Mouse (Mus musculus) midbrain, postnatal 0 days (tissue): ENCODE results near the gene Slc16a8. TPM values are rescaled to one million over a fixed set of nuclear protein-coding genes. Genes with fewer than 3 reads are reported as not detected.
A peak's percentile ranks its signal among the peaks of the same experiment; 100 is the strongest.

Experiments used
- ATAC-seq: fragments of 200-750 bp; cut with Nextera tagmentation; 2 replicates; pipeline ENCODE4 v1.8.0; 2017; ENCODE audit warnings: moderate number of reproducible peaks, mild to moderate bottlenecking, moderate TSS enrichment, moderate library complexity; ENCODE audit not compliant: low FRiP score
- DNase-seq: peaks from one replicate; pipeline ENCODE4 v3.0.0-alpha.2; 2015; ENCODE audit warnings: low spot score
- H3K27ac ChIP-seq: fragments of 300-500 bp; sonication (generic); 2 replicates; pipeline ENCODE4 v1.5.1; 2014; ENCODE audit warnings: low read depth, mild to moderate bottlenecking, low read length, mixed read lengths
- H3K27me3 ChIP-seq: fragments of 300-500 bp; sonication (generic); 2 replicates; pipeline ENCODE4 v1.6.1; 2014; ENCODE audit warnings: low read length, control low read depth, mixed read lengths; ENCODE audit not compliant: insufficient read depth
- H3K36me3 ChIP-seq: fragments of 300-500 bp; sonication (generic); 2 replicates; pipeline ENCODE4 v1.6.1; 2014; ENCODE audit warnings: low read length, control low read depth, mixed read lengths; ENCODE audit not compliant: insufficient read depth
- H3K4me1 ChIP-seq: fragments of 300-500 bp; sonication (generic); 2 replicates; pipeline ENCODE4 v1.6.1; 2014; ENCODE audit warnings: mild to moderate bottlenecking, control low read depth, antibody characterized with exemption, low read length, mixed read lengths; ENCODE audit not compliant: insufficient read depth
- H3K4me2 ChIP-seq: fragments of 300-500 bp; sonication (generic); 2 replicates; pipeline ENCODE4 v1.6.1; 2014; ENCODE audit warnings: low read depth, mild to moderate bottlenecking, low read length, mixed read lengths; ENCODE audit not compliant: poor library complexity, severe bottlenecking
- H3K4me3 ChIP-seq: fragments of 300-500 bp; sonication (generic); 2 replicates; pipeline ENCODE4 v1.5.1; 2014; ENCODE audit warnings: low read depth, mild to moderate bottlenecking, low read length, moderate library complexity
- H3K9ac ChIP-seq: fragments of 300-500 bp; sonication (generic); replicated peaks from 2 replicates; pipeline ENCODE4 v1.6.1; 2014; ENCODE audit warnings: mild to moderate bottlenecking, low read length, moderate library complexity, mixed read lengths; ENCODE audit not compliant: poor library complexity, severe bottlenecking
- H3K9me3 ChIP-seq: fragments of 300-500 bp; sonication (generic); 2 replicates; pipeline ENCODE4 v1.6.1; 2016; ENCODE audit warnings: low read length, control low read depth
- CTCF ChIP-seq: IDR thresholded peaks from 2 replicates; pipeline ENCODE4 v1.5.1; 2016; ENCODE audit warnings: antibody characterized with exemption, mild to moderate bottlenecking
- WGBS: fragments of 180-500 bp; shearing (Covaris S2); extraction: QIAGEN DNeasy Blood & Tissue Kit; methylation state at CpG from one replicate; pipeline ENCODE4 v1.1.7; 2014; 5-methylcytosine and 5-hydroxymethylcytosine counted together
- polyA plus RNA-seq: library from polyadenylated mRNA; unstranded; fragments of >200 nt; fragmentation: Nextera tagmentation; extraction: Ambion mirVana; gene quantifications from 2 replicates; pipeline ENCODE4 v1.2.1, GENCODE M21; 2015
- total RNA-seq: library from RNA; depleted of rRNA; stranded (reverse); fragments of >200 nt; gene quantifications from 2 replicates; pipeline ENCODE4 v1.2.3, GENCODE M21; 2014; rRNA removed

Gene Slc16a8
- total RNA-seq = 0.93 TPM in 1 of 2 replicates, not detected in the other
- 0.45 and 0.54 TPM in 2 replicates for polyA plus RNA-seq

DNA sequence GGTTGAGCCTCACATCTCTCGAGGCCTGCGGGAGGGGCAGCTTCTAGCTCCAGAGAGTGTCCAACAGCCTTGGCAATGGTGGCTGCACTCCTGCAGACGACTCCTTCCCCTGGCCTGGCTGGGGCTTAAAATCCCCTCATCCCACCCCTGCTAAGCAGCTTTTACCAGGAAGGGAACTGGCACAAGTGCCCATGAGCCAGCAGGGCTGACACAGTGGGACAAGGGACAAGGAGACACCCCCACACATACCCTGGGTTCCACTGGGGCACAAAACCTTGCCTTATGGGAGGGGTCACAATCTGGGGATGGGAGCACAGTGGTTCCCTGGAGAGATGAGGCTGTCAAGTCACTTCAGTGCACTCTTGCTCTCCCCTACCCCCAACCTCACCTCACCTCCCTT is at the start of gene Slc16a8:
Slc16a8 (minus strand) TSS at position 101 of the 400 bp plus-strand sequence.
- Histone ChIP-seq H3K9me3 (no peaks in the 10 kb centered on the region), H3K4me2 (no peak within 1 kb of the TSS), H3K4me1 (peaks cover 5% of the 10 kb centered on the region; the same call in 1 of the 2 replicates), H3K36me3 (peaks cover 2% of the 10 kb centered on the region; the same call in 1 of the 2 replicates), H3K4me3 (no peak within 1 kb of the TSS), H3K27me3 (peaks cover 16% of the 10 kb centered on the region), H3K27ac (no peak within 1 kb of the TSS), H3K9ac (no peak within 1 kb of the TSS)
- ATAC-seq (no peak), DNase-seq (no peak)
- TF ChIP-seq CTCF = no peak
- 30% methylated on average over 3 of the region's 3 CpGs for WGBS

DNA sequence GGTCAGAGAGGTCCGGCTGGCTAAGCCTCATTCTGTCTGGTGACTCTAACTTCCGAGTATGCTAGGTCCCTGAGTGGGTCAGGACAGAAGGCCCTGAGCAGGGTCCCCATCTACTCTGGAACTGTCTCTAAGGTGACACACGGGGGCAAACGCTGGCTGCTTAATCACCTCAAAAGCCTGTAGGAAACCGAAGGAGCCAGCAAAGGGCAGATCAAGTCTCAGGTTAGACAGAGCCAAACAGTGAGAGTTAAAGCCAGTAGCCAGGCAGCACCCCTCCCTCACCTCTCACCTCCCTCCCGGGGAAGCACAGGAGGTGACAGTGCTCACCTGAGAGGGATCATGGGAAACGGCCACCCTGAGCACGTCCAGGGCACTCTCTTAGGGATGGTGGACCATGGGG is 49.2 kb upstream of the Slc16a8 start:
- DNase-seq (no peak), ATAC-seq (no peak)
- no peak for TF ChIP-seq CTCF
- 91% methylated on average over 8 of the region's 8 CpGs for WGBS
- H3K4me1 ChIP-seq = no peaks in the 10 kb centered on the region
- peaks cover 7% of the 10 kb centered on the region; the same call in 1 of the 2 replicates for H3K36me3 ChIP-seq
- no peaks in the 10 kb centered on the region for H3K9me3 ChIP-seq
- H3K4me2 ChIP-seq = no peak overlapping the region
- H3K4me3 ChIP-seq = no peak overlapping the region
- no peaks in the 10 kb centered on the region for H3K27me3 ChIP-seq
- H3K27ac ChIP-seq = no peak overlapping the region
- no peak overlapping the region for H3K9ac ChIP-seq

DNA sequence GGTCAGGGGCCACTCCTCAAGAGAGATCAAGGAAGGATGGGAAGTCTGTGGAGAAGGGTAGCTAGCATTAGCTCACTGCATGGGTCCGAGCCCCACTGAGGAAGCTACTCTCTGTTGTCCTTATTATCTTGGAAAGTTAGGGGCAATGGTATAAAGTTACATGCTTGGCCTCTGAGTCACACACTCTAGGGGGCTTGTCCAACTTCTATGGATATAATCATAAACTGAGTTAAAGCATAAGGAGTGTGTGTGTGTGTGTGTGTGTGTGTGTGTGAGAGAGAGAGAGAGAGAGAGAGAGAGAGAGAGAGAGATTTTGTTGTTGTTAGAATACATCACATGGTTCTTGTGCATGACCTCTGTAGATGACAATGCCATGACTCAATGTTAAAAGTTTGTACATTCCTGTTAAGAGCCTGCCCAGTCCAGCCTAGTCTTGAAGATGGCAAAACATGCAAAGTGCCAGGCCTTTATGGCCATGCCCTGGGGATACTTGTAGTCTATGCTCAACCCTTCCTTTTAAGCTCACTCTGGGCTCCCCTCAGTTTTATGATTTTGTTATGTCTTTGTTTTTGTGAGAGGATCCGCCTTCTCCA is 45.1 kb upstream of the Slc16a8 start:
- ATAC-seq (no peak), DNase-seq (no peak)
- TF ChIP-seq CTCF = no peak
- Histone ChIP-seq H3K4me1 (no peaks in the 10 kb centered on the region), H3K4me2 (no peak overlapping the region), H3K9ac (no peak overlapping the region), H3K27ac (no peak overlapping the region), H3K9me3 (no peaks in the 10 kb centered on the region), H3K27me3 (no peaks in the 10 kb centered on the region), H3K4me3 (no peak overlapping the region), H3K36me3 (0 out of 2 replicates have a peak, but pooled peaks cover 3% of the 10 kb centered on the region)
- WGBS = 90% methylated on average over 2 of the region's 2 CpGs

DNA sequence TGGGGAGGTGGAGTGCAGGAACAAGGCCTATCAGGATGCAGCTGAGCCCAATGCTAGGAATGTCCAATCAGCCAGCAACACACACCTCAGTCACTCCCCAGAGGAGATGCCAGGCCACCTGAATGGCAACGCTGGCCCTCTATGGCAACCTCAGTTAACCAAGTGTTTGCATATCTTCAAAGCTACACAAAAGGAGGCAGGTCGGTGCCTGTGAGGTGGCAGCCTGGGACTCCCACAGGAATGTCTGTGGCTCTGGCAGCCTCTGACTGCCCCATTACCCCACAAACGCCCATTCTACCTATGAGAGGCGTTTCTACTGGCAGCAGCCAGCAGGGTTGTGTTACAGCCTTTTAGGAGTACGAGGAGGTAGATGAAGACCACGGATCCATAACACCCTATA is 44.0 kb upstream of the Slc16a8 start:
- no peak overlapping the region for H3K4me2 ChIP-seq
- no peak overlapping the region for H3K27ac ChIP-seq
- no peaks in the 10 kb centered on the region for H3K4me1 ChIP-seq
- TF ChIP-seq CTCF = no peak
- no peak for ATAC-seq
- no peaks in the 10 kb centered on the region for H3K27me3 ChIP-seq
- no peak for DNase-seq
- no peaks in the 10 kb centered on the region for H3K9me3 ChIP-seq
- no peak overlapping the region for H3K4me3 ChIP-seq
- 85% methylated on average over 6 of the region's 6 CpGs for WGBS
- H3K36me3 ChIP-seq = 0 out of 2 replicates have a peak, but pooled peaks cover 3% of the 10 kb centered on the region
- no peak overlapping the region for H3K9ac ChIP-seq

DNA sequence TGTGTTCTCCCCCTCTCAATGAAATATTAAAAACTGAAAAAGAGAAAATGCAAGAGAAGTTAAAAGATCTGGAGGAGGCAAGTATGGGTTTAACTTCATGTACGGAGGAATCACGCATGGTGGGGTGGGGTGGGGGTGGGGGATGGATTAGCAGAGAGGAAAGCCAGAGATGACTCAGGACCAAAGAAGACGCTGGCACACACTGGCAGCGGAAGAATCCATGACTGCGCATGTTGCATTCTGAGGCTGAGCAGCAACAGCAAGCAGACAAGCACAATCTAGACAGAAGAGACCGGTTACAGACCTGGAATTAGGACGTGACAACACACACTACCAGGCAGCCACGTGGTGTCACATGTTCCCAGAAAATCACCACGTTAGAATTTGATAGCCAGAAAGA is 38.2 kb upstream of the Slc16a8 start:
- TF ChIP-seq CTCF = no peak
- ATAC-seq = no peak
- 84% methylated on average over 9 of the region's 9 CpGs for WGBS

DNA sequence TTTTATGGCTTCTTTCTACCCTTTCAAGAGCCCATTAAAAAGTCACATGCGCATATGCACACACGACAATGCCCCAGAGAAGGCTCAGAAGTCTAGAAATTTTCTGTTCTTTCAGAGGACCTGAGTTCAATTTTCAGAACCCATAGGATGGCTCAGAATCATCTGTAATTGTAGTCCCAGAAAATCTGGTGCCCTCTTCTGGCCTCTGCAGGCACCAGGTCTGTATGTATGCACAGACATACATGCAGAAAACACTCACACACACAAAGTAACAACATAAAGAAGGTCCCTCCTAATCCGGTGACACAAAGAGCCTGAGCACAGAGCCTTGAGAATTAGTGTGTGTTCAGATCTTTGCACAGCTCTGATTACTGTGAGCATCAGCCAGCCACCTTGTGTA is 35.8 kb upstream of the Slc16a8 start:
- Histone ChIP-seq H3K4me3 (no peak overlapping the region), H3K4me2 (no peak overlapping the region), H3K36me3 (peaks cover 9% of the 10 kb centered on the region; the same call in 1 of the 2 replicates), H3K9me3 (no peaks in the 10 kb centered on the region), H3K27me3 (no peaks in the 10 kb centered on the region), H3K4me1 (no peaks in the 10 kb centered on the region), H3K9ac (no peak overlapping the region), H3K27ac (no peak overlapping the region)
- DNase-seq = no peak
- TF ChIP-seq CTCF = peak; percentile 52
- 91% methylated on average over 3 of the region's 3 CpGs for WGBS
- ATAC-seq = no peak

More for the DNA sequence above, 38.2 kb upstream of the Slc16a8 start:
- no peaks in the 10 kb centered on the region for H3K27me3 ChIP-seq
- H3K9ac ChIP-seq = no peak overlapping the region
- no peak overlapping the region for H3K4me2 ChIP-seq
- no peak overlapping the region for H3K4me3 ChIP-seq
- DNase-seq = no peak
- H3K36me3 ChIP-seq = no peaks in the 10 kb centered on the region
- H3K27ac ChIP-seq = no peak overlapping the region
- H3K9me3 ChIP-seq = no peaks in the 10 kb centered on the region
- H3K4me1 ChIP-seq = no peaks in the 10 kb centered on the region
